Mouse (Mus musculus) adrenal gland (tissue): Measurements from ENCODE around the gene Gm49388.
"Not testable (repeated sequence)": the region's sequence is repeated elsewhere in the genome, so short reads cannot be mapped to it uniquely, and the experiment has no call there.

Source experiments
- intact Hi-C: fragments of 180-260 bp; cut with DNase I; formaldehyde crosslinking; loops from one replicate; pipeline ENCODE4 v1.15.1; 2025

Gm49388 gene

DNA sequence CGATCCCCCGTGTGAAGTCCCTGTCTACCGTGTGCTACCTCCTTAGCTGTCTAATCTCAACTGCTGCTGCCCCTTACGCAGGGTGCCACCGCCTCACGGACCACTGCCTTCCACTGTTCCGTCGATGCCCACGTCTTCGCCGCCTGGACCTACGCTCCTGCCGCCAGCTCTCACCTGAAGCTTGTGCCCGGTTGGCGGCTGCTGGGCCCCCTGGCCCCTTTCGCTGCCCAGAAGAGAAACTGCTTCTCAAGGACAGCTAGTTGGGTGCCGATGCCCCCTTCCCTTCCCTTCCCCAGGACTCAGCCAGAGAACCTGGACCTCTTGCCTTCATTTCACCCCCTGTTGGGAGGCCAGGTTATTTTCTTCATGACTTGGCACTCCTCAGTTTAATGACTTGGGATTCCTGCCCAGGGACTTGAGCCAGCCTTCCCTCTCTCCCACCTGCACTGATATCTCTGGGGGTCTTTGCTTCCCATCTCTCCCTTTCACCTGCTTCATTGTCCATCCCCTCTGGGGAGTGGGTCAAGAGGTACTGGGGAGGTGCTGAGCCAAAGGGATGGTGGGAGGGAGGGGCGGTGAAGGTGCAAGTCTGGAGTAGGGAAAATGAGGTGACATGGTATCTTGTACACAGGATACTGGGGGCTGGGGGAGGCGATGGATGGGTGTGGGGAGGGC, 17.6 kb upstream of the Gm49388 start:
- intact Hi-C loops, result loop anchor here (5.0 kb wide), 1 partner anchor 91 kb away; no protein-coding TSS in a partner anchor

DNA sequence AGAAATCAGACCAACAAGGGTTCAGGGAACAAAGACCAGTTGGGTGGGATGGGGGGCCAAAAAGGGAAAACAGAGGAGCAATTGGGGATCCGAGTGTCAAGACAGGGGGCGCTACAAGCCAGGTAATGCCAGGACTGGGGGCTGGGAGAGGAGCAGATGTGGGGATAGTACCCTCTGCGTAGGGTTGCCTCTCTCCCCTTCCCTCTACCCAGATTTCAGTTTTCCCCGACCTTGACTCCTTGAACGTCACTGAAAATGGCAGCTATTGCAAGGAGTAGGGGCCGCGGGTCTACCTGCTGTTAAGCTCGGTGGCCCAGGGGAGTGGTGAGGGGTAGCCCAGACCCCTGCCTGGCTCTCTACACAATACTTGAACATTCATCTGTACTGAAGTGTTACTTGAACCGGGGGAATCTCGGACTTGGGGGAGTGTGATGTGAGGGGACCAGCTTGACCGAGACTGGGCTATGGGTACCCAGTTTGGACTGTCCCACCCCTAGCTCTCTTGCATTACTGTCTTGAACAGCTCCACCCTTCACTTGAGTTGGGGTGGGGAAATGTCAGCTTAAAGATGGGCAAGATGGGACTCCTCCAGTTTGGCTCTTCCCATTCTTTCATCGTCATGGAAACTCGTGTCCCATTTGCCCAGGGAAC, 16.9 kb upstream of the Gm49388 start:
- intact Hi-C loops, result loop anchor here (5.0 kb wide), 1 partner anchor 91 kb away; no protein-coding TSS in a partner anchor

DNA sequence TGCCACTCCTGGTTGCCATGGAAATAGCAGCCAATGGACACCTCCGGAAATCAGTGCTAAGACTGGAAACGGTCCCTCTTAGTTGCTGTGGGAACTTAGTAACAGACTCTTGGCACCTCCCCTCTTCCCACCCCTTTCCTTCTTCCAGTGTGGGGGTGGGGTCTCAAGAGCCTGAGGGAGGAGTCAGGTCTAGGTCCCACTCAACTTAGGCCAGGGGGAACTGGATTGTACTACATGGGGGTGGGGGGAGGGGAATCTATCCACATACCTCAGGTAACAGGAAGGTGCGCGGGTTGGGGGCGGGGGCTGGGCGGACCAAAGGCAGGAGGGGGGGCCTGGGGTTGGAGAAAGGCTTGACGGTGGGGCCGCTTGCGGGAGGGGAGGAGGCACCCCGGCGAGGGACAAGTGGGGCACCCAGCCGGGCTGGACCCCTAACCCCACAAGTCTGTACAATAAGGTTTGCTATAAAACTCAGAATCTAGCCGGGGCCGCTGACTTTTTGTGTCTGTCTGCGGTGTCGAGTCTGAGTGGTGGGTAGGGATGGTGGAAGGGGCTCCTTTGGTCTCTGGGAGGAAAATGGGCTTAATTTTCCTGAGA, 16.3 kb upstream of the Gm49388 start:
- intact Hi-C loops, result loop anchor here (5.0 kb wide), 1 partner anchor 92 kb away; no protein-coding TSS in a partner anchor

DNA sequence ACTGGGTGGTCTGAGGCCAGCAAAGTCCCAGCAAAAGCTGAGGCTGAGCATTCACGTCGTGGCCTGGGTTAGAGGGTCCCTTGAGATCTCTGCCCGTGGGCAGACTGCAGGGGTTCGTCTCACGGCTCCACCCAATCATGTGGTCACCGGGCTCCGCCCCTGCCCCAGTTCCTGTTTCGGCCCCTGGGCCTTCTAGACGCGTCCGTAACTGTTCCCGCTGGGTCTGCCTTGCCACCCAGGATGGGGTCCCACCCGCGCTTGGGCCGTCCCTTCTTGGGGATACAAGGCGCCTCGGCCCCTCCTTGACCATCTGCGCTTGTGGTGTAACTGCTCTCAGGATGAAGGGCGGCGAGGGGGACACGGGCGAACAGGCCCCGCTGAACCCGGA, 15.8 kb upstream of the Gm49388 start, which contains the start of gene Orai3:
Gene Orai3 (plus strand): TSS at position 165 of the 388 bp plus-strand sequence.
- intact Hi-C loops, result loop anchor here (5.0 kb wide), 1 partner anchor 92 kb away; no protein-coding TSS in a partner anchor

DNA sequence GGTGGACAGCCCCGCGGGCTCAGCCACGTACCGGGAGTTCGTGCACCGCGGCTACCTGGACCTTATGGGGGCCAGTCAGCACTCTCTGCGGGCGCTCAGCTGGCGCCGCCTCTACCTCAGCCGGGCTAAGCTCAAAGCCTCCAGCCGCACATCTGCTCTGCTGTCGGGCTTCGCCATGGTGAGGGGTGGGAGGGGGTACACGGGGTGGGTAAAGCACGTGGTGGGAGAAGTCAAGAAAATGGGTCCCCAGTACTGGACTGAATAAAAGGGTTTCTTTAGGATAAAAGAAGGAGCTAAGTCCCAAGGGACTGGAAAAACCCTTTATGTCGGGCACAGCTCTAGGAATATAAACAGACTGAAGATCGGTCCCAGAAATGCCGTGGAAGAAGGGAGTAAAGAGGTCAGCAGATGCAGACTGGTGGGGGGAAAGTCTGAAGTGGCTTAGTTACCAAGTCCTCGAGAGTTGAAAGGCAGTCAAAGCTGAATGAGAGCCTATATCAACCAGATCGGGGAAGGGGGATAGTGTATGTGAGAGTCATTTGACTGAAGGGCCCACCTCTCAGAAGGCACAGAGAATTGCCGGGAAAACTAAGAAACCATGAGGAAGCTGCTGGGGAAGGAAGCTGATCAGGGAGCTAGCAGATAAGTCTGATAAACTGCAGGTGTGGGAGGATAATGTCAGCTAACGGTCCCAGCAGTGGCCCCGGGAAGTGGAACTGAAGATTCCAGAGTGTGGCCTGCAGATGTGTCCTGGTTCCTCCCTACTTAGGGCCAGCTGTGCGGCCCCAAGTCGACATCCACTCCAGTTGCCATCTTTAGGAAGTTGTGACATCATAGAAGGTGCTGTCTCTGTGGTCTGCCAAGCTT, 15.1 kb upstream of the Gm49388 start:
- intact Hi-C loops, result no loop called here

DNA sequence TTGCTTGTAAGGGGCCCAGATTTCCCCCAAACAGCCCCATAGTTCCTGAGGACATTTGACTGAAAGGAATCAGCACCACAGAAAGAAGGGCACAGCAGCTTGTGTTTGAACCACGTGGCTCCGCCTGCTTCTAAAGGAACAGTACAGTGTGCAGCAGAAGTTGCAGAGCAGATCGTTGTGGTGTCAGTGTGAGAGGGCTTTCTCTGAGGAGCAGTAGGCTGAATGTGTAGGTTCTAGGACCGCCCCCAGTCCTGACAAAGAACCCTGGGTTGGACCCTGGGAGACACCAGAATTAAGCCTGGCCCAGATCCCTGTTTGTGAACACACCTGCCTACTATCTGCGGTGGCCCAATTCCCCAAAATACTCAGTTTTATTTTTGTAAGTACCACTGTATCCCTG, 14.1 kb upstream of the Gm49388 start:
- intact Hi-C loops, result no loop called here

DNA sequence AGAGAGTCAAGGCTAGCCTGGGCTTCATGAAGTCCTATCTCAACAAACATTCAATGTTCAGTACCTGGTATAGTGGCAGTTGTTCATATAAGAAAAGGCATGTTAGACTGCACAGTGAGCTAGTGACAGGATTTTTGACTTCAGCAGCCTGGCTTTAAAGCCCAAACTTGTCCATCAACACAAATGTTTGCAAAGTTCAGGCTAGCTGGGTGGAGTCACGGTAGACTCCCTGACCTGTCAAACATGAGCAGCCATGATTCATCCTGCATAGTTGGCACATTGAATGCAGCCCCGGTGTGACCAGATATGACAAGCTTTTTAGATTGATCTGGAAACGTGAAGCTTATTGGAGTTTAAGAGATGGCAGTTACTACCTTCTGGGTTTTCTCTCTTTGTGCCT, 13.3 kb upstream of the Gm49388 start:
- intact Hi-C loops, result no loop called here

DNA sequence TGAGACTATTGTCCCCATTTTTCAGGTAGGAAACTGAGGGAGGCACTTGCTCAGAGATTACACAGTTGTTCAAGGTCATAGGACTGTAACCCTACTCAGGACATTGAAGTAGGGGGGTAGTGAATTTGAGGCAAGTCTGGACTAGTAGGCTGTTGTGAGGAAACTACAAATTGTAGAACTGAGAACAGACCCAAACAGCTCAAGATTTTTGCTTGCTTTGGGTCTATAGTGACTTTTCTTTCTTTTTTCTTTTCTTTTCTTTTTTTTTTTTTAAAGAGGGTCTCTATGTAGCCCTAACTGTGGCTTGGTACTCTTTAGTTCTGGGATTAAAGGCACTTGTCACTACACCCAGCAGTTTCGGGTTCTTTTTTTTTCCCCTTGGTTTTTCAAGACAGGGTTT, 12.9 kb upstream of the Gm49388 start:
- intact Hi-C loops, result no loop called here

DNA sequence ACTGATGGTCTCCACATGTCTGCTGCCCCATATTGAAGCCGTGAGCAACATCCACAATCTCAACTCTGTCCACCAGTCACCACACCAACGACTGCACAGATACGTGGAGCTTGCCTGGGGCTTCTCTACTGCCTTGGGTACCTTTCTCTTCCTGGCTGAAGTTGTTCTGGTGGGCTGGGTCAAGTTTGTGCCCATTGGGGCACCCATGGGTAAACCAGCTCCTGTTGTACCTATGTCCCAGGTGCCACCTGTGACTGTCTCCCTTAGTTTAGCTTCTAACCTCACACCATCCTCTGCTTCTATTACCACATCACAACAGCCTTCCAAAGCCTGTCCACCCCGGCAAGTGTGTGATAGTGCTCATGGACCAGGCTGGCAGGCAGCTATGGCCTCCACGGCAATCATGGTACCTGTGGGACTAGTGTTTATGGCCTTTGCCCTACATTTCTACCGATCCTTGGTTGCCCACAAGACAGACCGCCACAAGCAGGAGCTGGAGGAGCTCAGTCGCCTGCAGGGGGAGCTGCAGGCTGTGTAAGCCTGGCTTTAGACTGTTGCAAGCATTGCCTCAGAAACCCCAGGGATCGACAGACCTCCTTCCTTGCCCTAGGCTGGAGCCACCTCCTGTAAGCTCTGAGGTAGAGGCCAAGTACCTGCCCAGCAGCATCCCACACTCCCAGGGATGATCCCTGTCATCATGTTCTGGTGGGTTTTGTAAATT, 11.6 kb upstream of the Gm49388 start:
- intact Hi-C loops, result no loop called here

DNA sequence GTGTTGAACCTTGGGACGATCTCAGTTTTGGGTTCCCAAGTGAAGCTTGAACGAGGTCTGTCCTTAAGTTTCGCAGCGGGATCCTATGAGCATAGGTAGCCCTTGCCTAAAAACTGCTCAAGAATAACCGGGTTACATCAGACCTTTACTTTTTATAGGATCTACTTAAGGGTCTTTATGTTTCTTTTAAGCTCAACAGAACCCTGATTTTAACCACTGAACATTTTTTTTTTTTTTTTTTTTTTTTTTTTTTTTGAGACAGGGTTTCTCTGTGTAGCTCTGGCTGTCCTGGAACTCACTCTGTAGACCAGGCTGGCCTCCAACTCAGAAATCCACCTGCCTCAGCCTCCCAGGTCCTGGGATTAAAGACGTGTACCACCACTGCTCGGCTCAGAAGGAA, 9.6 kb upstream of the Gm49388 start:
- intact Hi-C loops, result not testable (repeated sequence)

DNA sequence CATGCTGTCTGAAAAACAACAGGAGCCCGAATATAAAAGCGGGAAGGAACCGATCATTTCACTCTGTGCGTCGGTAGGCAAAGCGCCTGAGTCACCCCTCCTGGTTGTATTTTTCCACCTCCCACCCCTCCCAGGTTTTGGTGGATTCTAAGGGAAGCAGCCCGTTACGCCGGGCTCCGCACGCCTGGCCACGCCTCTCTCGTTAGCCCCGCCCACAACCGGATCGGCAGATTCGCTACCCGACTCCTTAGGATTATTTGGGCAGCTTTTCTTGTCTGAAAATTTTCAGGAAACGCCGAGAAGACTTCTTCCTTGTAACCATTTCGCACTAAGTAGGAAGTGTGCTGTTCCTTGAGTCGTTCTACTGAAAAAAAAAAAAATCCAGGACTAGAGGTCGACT, 9.0 kb upstream of the Gm49388 start, which contains the start of gene Setd1a:
Gene Setd1a (plus strand): TSS at position 245 of the 400 bp plus-strand sequence.
- intact Hi-C loops, result no loop called here

DNA sequence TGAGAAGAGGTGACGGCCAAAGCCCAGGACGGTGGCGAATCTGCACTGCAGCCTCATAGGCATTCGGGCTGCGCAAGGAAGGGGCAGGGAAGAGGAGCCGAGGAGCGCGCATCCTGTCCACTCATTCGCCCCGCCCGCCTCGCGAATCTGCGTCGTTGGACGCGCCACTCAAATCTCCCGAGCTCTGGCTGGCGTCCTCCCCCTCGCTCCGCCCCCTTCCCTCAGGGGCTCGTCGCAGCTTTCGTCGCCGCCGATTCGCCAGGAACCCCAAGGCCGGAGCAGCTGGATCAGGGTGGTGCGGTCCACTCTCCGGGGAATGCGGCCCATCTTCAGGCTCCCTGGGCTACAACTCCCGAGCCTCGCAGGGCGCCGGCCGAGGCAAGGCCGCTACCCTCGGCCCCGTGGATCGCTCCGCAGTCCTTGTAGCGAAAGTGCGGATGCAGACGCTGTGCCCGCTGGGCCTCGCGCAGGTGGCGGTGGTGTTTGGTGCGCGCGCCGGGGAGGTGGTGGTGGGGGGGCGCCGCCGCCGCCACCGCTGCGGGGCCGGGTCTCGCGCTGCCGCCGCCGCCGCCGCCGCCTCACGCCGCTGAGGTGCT, 8.4 kb upstream of the Gm49388 start:
- intact Hi-C loops, result no loop called here

DNA sequence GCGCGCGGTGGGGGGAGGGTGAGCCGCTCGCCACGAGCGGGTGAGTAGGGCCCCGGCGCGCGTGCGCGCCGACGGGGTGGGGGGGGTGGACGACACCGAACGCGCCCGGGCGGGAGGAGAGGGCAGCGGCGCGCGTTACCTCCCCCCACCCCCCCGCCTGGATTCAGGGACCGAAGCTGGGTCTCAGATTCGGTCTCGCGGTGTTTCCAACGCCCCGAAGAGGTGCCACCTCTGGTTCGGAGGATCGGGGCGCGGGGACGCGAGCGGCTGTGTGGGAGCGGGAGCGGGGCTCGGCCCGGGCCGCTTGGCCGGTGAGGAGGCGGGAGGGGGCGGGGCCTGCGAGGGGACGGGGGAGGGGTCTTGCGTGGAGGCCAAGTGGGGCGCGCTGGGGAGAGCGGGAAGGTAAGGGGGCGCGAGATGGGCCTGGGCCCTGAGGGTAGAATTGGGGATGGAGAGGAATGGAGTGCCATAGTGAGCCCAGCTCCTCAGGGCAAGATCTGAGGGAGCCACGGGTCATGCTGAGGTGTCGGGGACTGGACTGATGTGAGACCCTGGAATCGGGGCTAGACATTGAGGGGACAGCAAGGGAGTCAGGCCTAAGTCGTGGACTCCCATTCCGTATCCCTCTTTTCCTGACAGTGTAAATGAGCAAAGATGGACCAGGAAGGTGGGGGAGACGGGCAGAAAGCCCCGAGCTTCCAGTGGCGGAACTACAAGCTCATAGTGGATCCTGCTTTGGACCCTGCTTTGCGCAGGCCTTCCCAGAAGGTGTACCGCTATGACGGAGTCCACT, 7.7 kb upstream of the Gm49388 start:
- intact Hi-C loops, result no loop called here

DNA sequence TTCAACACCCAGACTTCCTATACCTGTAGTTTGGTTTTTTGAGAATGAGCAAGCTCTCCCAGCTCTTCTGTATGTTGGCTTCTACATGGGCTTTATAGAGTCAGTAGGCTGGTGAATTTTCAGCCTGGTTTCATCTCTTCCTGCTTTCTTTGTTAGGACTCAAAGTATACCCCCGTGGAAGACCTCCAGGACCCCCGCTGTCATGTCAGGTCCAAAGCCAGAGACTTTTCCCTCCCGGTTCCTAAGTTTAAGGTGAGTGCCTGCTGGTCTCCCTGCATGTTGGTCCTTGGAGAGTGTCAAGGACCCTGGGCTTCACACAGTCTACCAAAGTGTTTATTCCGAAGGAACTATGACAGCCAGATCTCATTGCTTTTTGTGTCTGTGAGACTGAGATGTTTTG, 7.1 kb upstream of the Gm49388 start:
- intact Hi-C loops, result no loop called here

DNA sequence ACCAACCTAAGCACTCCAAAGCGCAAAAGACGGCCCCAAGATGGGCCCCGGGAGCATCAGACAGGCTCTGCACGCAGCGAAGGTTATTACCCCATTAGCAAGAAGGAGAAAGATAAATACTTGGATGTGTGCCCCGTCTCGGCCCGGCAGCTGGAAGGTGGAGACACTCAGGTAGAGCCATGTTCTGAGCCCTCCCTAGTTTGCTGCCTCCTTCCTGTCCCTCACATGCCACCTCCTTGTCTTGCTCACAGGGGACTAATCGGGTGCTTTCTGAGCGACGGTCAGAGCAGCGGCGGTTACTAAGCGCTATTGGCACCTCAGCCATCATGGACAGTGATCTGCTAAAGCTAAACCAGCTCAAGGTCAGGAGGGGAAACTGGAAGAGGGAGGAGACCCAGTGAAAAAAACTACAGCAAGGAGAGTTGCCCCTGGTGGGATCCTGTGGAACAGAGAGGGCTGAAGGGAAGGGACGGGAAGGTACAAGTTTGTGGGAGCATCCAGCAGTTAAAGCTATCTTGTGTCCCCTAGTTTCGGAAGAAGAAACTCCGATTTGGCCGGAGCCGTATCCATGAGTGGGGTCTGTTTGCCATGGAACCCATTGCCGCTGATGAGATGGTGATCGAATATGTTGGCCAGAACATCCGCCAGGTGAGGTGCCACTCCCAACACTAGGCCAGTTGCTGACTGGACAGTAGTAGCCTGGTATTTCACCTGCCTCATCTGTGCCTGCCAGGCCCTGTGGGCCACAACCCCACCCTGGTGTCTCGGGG, 11.9 kb downstream of the Gm49388 start:
- intact Hi-C loops, result no loop called here

DNA sequence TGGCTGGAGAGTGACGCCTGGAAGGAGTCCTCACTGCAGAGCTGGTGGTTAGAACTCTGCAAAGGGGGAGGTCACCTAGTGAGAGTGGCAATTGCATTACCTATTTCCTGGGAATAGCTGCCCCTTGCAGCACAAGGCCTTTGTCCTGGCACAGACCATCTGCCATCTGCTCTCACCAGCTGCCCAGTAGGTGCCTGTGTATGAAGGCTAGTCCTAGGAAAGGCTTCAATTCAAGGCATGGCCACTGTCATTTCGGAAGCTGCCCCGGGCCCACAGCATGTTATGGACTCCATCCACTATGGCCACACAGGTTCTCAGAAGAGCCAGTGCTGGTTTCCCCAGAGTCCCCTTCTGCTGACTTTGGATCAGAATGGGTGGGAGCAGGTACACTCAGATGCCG, 13.2 kb downstream of the Gm49388 start:
- intact Hi-C loops, result no loop called here

DNA sequence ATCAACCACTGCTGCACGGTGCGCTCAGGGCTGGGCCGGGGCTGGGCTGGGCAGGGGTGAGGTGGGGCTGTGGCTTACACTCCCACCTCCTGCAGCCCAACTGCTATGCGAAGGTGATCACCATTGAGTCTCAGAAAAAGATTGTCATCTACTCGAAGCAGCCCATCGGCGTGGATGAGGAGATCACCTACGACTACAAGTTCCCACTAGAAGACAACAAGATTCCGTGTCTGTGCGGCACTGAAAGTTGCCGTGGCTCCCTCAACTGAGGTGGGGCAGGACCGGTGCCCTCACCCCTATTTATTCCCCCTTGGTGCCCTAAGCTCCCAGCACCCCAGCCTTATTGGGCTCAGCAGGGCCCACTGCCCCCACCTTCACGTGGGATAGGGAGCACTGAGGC, 13.8 kb downstream of the Gm49388 start:
- intact Hi-C loops, result no loop called here

DNA sequence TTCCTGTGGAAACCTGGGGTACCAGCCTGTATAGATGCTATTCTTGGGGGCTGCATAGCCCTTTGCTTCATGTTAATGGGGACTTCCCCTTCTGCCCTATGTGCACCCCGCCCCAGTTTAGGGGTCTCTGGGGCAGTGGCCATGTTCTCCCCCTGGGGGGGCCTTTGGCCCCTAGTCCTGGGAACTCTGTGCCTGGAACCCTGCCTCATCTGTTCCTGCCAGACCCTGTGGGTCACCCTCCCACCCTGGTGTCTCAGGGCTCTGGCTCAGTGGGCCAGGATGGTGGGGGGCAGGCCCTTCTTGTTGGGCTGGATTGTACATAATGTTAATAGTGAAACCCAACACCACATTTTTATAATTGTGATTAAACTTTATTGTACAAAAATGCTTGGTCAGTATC, 14.3 kb downstream of the Gm49388 start:
- intact Hi-C loops, result loop anchor here (2.0 kb wide), 1 partner anchor 41 kb away; no protein-coding TSS in a partner anchor
